Mouse (Mus musculus) myocyte (in vitro differentiated cells): ENCODE results near the gene Ssna1. TPM values are rescaled to one million over a fixed set of nuclear protein-coding genes. Genes with fewer than 3 reads are reported as not detected.

Experiments
- H3K27me3 ChIP-seq: one replicate; pipeline ENCODE4 v1.6.1; 2011; ENCODE audit not compliant: control insufficient read depth, insufficient read depth, insufficient read length
- H3K36me3 ChIP-seq: one replicate; pipeline ENCODE4 v1.6.1; 2011; ENCODE audit not compliant: control insufficient read depth, insufficient read depth
- H3K4me2 ChIP-seq: one replicate; pipeline ENCODE4 v1.6.1; 2011; ENCODE audit warnings: low read depth, control low read depth
- H3K4me3 ChIP-seq: one replicate; pipeline ENCODE4 v1.5.1; 2011; ENCODE audit warnings: mild to moderate bottlenecking, control low read depth, moderate library complexity
- H3K79me2 ChIP-seq: one replicate; pipeline ENCODE4 v1.6.1; 2011; ENCODE audit not compliant: control insufficient read depth, insufficient read depth
- H3ac ChIP-seq: one replicate; pipeline ENCODE4 v1.6.1; 2011; ENCODE audit not compliant: control insufficient read depth, insufficient read length
- CEBPB ChIP-seq: IDR thresholded peaks from 2 replicates; pipeline ENCODE4 v1.6.1; 2011; ENCODE audit warnings: mild to moderate bottlenecking, moderate library complexity; ENCODE audit not compliant: poor library complexity, insufficient read depth, severe bottlenecking
- E2F4 ChIP-seq: IDR thresholded peaks from one replicate; pipeline ENCODE4 v1.6.1; 2011; ENCODE audit warnings: mild to moderate bottlenecking, control low read depth, moderate library complexity; ENCODE audit not compliant: insufficient read depth
- MAX ChIP-seq: IDR thresholded peaks from one replicate; pipeline ENCODE4 v1.6.1; 2011; ENCODE audit warnings: low read depth, mild to moderate bottlenecking, control low read depth
- MYOD1 ChIP-seq, 3 experiments: IDR thresholded peaks; one replicate each; pipeline ENCODE4 v1.6.1; 2011; ENCODE audit warnings: control low read depth in 2 of 3, low read depth in 2 of 3, mild to moderate bottlenecking in 2 of 3, moderate library complexity in 1 of 3; ENCODE audit not compliant: insufficient read length in 2 of 3, control insufficient read depth in 1 of 3
- MYOG ChIP-seq, 3 experiments: IDR thresholded peaks; one replicate each; pipeline ENCODE4 v1.6.1; 2011; ENCODE audit warnings: control low read depth in 2 of 3, low read depth in 2 of 3, mild to moderate bottlenecking in 2 of 3; ENCODE audit not compliant: insufficient read length in 2 of 3, control insufficient read depth in 1 of 3, insufficient read depth in 1 of 3
- POLR2A ChIP-seq: IDR thresholded peaks from one replicate; pipeline ENCODE4 v1.6.1; 2011; ENCODE audit warnings: low read depth, mild to moderate bottlenecking, control low read depth, moderate library complexity; ENCODE audit not compliant: insufficient read length
- POLR2AphosphoS2 ChIP-seq: IDR thresholded peaks from one replicate; pipeline ENCODE4 v1.6.1; 2011; ENCODE audit warnings: low read depth, control low read depth; ENCODE audit not compliant: insufficient read length
- REST ChIP-seq: IDR thresholded peaks from one replicate; pipeline ENCODE4 v1.6.1; 2011; ENCODE audit warnings: mild to moderate bottlenecking, control low read depth, moderate library complexity; ENCODE audit not compliant: insufficient read depth, insufficient read length
- SRF ChIP-seq: IDR thresholded peaks from one replicate; pipeline ENCODE4 v1.6.1; 2011; ENCODE audit warnings: low read depth; ENCODE audit not compliant: control insufficient read depth, insufficient read length
- TCF12 ChIP-seq: IDR thresholded peaks from one replicate; pipeline ENCODE4 v1.6.1; 2011; ENCODE audit warnings: mild to moderate bottlenecking, control low read depth; ENCODE audit not compliant: poor library complexity, insufficient read depth, severe bottlenecking
- TCF3 ChIP-seq: IDR thresholded peaks from one replicate; pipeline ENCODE4 v1.6.1; 2011; ENCODE audit warnings: low read depth, control low read depth; ENCODE audit not compliant: insufficient read length
- USF1 ChIP-seq: IDR thresholded peaks from one replicate; pipeline ENCODE4 v1.6.1; 2011; ENCODE audit warnings: low read depth, mild to moderate bottlenecking, control low read depth, moderate library complexity
- polyA plus RNA-seq: library from polyadenylated mRNA; unstranded; fragments of >200 nt; fragmentation: generic; extraction: Trizol; gene quantifications from one replicate; pipeline ENCODE4 v1.2.1, GENCODE M21; 2012; ENCODE audit warnings: missing spikeins

Gene Ssna1
- polyA plus RNA-seq, 1 experiment, result 106 TPM

- no peaks in the 10 kb centered on the region for H3K79me2 ChIP-seq
- H3K4me3 ChIP-seq, result no peak overlapping the region
- peaks cover 54% of the 10 kb centered on the region for H3K27me3 ChIP-seq
- TF ChIP-seq MYOD1 (IDR thresholded peaks at IDR 0.05; ENCODE audit: control insufficient read depth in 1 of 3, insufficient read length in 2 of 3, low read depth in 2 of 3) (peak in 1 of 3 experiments; percentile 69), MYOG (IDR thresholded peaks at IDR 0.05; ENCODE audit: control insufficient read depth in 1 of 3, insufficient read depth in 1 of 3, insufficient read length in 2 of 3, low read depth in 2 of 3) (peak in 1 of 3 experiments; percentile 62), TCF3 (no peak)
- H3K36me3 ChIP-seq, result no peaks in the 10 kb centered on the region
- no peak overlapping the region for H3ac ChIP-seq
- peak overlapping the region; percentile 12 for H3K4me2 ChIP-seq
These were observed 39.3 kb upstream of the Ssna1 start for GRCm38 (mm10) chr2:25311491-25311891.

- H3K27me3 ChIP-seq, result peaks cover 50% of the 10 kb centered on the region
- no peak overlapping the region for H3K4me3 ChIP-seq
- no peaks in the 10 kb centered on the region for H3K79me2 ChIP-seq
These were observed 38.7 kb upstream of the Ssna1 start for GRCm38 (mm10) chr2:25310969-25311368.

GRCm38 (mm10) chr2:25310180-25310579 lies 37.9 kb upstream of the Ssna1 start:
- Histone ChIP-seq H3ac (no peak overlapping the region), H3K79me2 (no peaks in the 10 kb centered on the region), H3K36me3 (no peaks in the 10 kb centered on the region), H3K4me3 (no peak overlapping the region), H3K4me2 (no peak overlapping the region), H3K27me3 (peaks cover 57% of the 10 kb centered on the region)
- TF ChIP-seq MAX (no peak), MYOD1 (IDR thresholded peaks at IDR 0.05; ENCODE audit: control insufficient read depth in 1 of 3, insufficient read length in 2 of 3, low read depth in 2 of 3) (no peak), TCF3 (no peak)

More at GRCm38 (mm10) chr2:25310969-25311368, 38.7 kb upstream of the Ssna1 start:
- Histone ChIP-seq H3K36me3 (no peaks in the 10 kb centered on the region), H3K4me2 (peak overlapping the region; percentile 12), H3ac (no peak overlapping the region)
- TF ChIP-seq POLR2AphosphoS2 (no peak), MYOD1 (IDR thresholded peaks at IDR 0.05; ENCODE audit: control insufficient read depth in 1 of 3, insufficient read length in 2 of 3, low read depth in 2 of 3) (peak in 1 of 3 experiments; percentile 37), MAX (no peak)

GRCm38 (mm10) chr2:25305587-25306359 lies 33.5 kb upstream of the Ssna1 start:
- H3K36me3 ChIP-seq, result no peaks in the 10 kb centered on the region
- H3ac ChIP-seq, result no peak overlapping the region
- H3K4me3 ChIP-seq, result no peak overlapping the region
- H3K27me3 ChIP-seq, result peaks cover 51% of the 10 kb centered on the region
- H3K4me2 ChIP-seq, result peak overlapping the region; percentile 60
- H3K79me2 ChIP-seq, result no peaks in the 10 kb centered on the region
- TF ChIP-seq POLR2A (no peak), USF1 (no peak), MAX (no peak), REST (no peak), CEBPB (no peak), POLR2AphosphoS2 (no peak), E2F4 (no peak), TCF3 (no peak), TCF12 (no peak), MYOG (IDR thresholded peaks at IDR 0.05; ENCODE audit: control insufficient read depth in 1 of 3, insufficient read depth in 1 of 3, insufficient read length in 2 of 3, low read depth in 2 of 3) (no peak), MYOD1 (IDR thresholded peaks at IDR 0.05; ENCODE audit: control insufficient read depth in 1 of 3, insufficient read length in 2 of 3, low read depth in 2 of 3) (no peak), SRF (no peak)

- Histone ChIP-seq H3K79me2 (no peaks in the 10 kb centered on the region), H3K4me3 (no peak overlapping the region), H3K36me3 (no peaks in the 10 kb centered on the region), H3K27me3 (peaks cover 43% of the 10 kb centered on the region), H3K4me2 (peak overlapping the region; percentile 60), H3ac (no peak overlapping the region)
- TF ChIP-seq E2F4 (no peak), MAX (no peak), MYOD1 (IDR thresholded peaks at IDR 0.05; ENCODE audit: control insufficient read depth in 1 of 3, insufficient read length in 2 of 3, low read depth in 2 of 3) (no peak), POLR2A (no peak), POLR2AphosphoS2 (no peak)
These were observed 32.7 kb upstream of the Ssna1 start for GRCm38 (mm10) chr2:25304657-25305541.
